Comparison of ENCODE assay signal across 12 mouse cellular contexts in the genomic region with DNA sequence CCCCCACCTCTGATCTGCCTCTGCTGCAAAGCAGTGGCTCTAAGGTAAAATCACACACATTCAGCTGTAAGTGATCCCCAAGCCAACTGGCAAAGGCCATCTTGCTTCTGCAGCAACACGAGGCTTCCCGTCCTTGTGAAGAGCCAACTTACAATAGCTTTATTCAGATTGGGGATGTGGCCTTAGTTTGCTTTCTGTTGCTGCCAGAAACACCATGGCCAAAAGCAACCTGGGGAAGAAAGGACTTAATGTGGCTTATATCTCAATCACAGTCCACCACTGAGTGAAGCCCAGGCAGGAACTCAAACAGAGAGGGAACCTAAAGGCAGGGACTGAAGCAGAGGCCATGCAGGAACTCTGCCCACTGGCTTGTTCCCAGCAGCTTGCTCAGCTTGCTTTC.
"Had no signal": no experiment of that assay in that cellular context is flagged by ENCODE, and none has a peak within 500 bp of the region (broad histone marks: within the 10 kb centered on the region; RNA-seq: fewer than 3 reads in every experiment).

No protein-coding gene starts in this region.

- DNase-seq: retina, postnatal 1 day; right cerebral cortex, adult 18-20 months; right cerebral cortex, postnatal 14 days; right cerebral cortex, postnatal 25 days; right cerebral cortex, postnatal 4 days; spleen, adult 18-20 months; thymus, adult 18-20 months; thymus, adult 2 months; thymus, postnatal 14 days; thymus, postnatal 25 days; thymus, postnatal 36 days; thymus, postnatal 4 days had no signal
